Mouse (Mus musculus): Measurements from ENCODE around the gene Oip5. TPM values are rescaled to one million over a fixed set of nuclear protein-coding genes. Genes with fewer than 3 reads are reported as not detected.

Oip5 gene
- polyA plus RNA-seq, 1 experiment, result 10.1 TPM

DNA sequence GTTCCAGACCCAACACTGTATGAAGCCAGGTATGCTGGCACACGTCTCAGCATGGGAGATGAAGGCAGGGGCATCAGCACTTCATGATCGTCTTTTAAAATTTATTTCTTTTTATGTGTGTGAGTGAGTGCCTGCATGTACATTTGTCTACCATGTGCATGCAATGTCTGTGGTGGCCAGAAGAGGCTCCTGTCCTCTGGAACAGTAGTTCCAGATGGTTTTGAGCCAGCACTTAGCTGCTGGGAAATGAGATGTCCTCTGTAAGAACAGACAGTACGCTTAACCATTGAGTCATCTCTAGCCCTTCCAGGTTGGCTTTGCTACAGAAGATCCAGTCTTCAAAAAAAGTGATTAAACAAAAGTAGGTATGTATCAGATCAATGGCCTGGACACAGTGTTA is 27.0 kb downstream of the Oip5 start:
- Histone ChIP-seq H3K4me3 (ENCODE audit: insufficient read depth, low read length) (no peak overlapping the region), H3K4me1 (ENCODE audit: control insufficient read depth, insufficient read depth, low read length) (peaks cover 5% of the 10 kb centered on the region), H3K27ac (ENCODE audit: insufficient read depth, low read depth, low read length) (no peak overlapping the region)
- TF ChIP-seq CTCF (IDR thresholded peaks at IDR 0.05; ENCODE audit: low read depth, low read length), result no peak
- TF ChIP-seq POLR2A (IDR thresholded peaks at IDR 0.05; ENCODE audit: borderline replicate concordance, low read depth, low read length), result no peak

DNA sequence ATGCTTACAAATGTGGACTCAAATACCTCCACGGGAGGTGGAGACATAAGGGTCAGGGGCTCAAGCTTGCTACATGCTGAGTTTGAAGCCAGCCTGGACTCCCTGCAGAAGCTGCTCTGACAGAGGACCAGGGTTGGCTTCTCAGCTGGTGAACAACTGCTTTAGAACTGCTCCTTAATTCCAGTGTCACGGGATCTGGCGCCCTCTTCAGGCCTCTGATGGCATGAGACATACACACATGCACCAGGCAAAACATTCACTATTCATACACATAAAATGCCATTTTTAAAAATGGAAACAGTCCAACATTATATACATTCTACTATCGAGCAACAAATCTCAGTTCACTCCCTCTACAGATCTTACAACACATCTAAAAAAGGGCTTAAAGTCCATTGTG is 30.9 kb downstream of the Oip5 start:
- no peaks in the 10 kb centered on the region for H3K4me1 ChIP-seq (ENCODE audit: control insufficient read depth, insufficient read depth, low read length)
- no peak overlapping the region for H3K4me3 ChIP-seq (ENCODE audit: insufficient read depth, low read length)
- TF ChIP-seq CTCF (IDR thresholded peaks at IDR 0.05; ENCODE audit: low read depth, low read length), result peak; percentile 88
- TF ChIP-seq POLR2A (IDR thresholded peaks at IDR 0.05; ENCODE audit: borderline replicate concordance, low read depth, low read length), result no peak
- no peak overlapping the region for H3K27ac ChIP-seq (ENCODE audit: insufficient read depth, low read depth, low read length)

DNA sequence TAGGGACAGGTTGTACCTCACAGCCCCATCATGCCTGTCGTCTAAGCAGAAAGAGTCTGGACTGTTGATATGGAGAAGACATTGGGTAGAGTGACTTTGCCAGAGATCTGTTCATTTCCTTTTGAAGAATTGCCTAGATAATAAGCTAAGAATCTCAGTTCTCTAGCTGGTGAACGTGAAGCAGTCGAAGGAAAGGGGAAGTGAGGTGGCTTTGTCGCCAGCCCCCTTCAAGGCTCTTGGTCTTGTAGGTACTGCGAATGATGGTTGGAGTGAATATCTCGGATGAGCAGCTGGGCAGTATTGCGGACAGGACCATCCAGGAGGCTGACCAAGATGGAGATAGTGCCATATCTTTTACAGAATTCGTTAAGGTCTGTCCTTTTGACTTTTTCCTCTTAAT is 34.0 kb downstream of the Oip5 start:
- TF ChIP-seq POLR2A (IDR thresholded peaks at IDR 0.05; ENCODE audit: borderline replicate concordance, low read depth, low read length), result no peak
- no peak for TF ChIP-seq CTCF (IDR thresholded peaks at IDR 0.05; ENCODE audit: low read depth, low read length)
- H3K4me3 ChIP-seq (ENCODE audit: insufficient read depth, low read length), result no peak overlapping the region

DNA sequence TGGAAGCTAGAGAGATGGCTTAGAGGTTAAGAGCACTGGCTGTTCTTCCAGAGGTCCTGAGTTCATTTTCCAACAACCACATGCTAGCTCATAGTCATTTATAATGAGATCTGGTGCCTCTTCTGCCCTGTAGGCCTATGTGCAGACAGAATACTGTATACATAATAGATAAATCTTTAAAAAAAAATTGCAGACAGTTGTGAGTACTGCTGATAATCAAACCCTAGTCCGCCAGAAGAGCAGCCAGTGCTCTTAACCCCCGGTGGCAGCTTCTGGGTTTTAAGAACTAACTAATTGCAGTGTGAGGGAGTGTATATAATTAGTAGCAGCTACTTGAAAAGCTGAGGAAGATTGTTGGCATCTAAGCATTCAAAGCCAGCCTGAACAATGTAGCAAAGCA is 34.8 kb downstream of the Oip5 start:
- H3K4me3 ChIP-seq (ENCODE audit: insufficient read depth, low read length), result no peak overlapping the region
- H3K27ac ChIP-seq (ENCODE audit: insufficient read depth, low read depth, low read length), result no peak overlapping the region
- TF ChIP-seq POLR2A (IDR thresholded peaks at IDR 0.05; ENCODE audit: borderline replicate concordance, low read depth, low read length), result no peak
- H3K4me1 ChIP-seq (ENCODE audit: control insufficient read depth, insufficient read depth, low read length), result no peaks in the 10 kb centered on the region

More for the DNA sequence above, 34.0 kb downstream of the Oip5 start:
- no peak overlapping the region for H3K27ac ChIP-seq (ENCODE audit: insufficient read depth, low read depth, low read length)
- H3K4me1 ChIP-seq (ENCODE audit: control insufficient read depth, insufficient read depth, low read length), result no peaks in the 10 kb centered on the region

DNA sequence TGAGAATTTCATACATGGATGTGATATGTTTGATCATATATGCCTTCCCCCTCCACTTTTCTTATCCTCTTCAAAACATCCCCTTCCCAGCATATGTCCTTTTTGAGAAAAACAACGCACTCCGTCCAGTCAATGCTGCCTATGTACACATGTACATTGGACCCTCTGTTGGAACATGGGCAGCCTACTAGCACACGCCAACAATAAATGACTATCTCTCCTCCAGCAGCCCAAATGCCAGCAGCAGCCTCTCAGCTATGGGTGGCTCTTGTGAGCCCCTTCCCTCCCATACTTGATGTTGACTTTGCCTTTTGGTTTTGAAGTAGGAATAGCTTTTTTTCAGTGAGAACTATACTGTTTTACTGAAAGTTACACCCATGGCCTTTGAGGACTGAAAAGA is 36.7 kb downstream of the Oip5 start:
- Histone ChIP-seq H3K27ac (ENCODE audit: insufficient read depth, low read depth, low read length) (no peak overlapping the region), H3K4me1 (ENCODE audit: control insufficient read depth, insufficient read depth, low read length) (no peaks in the 10 kb centered on the region), H3K4me3 (ENCODE audit: insufficient read depth, low read length) (no peak overlapping the region)
- TF ChIP-seq CTCF (IDR thresholded peaks at IDR 0.05; ENCODE audit: low read depth, low read length), result no peak
- no peak for TF ChIP-seq POLR2A (IDR thresholded peaks at IDR 0.05; ENCODE audit: borderline replicate concordance, low read depth, low read length)

DNA sequence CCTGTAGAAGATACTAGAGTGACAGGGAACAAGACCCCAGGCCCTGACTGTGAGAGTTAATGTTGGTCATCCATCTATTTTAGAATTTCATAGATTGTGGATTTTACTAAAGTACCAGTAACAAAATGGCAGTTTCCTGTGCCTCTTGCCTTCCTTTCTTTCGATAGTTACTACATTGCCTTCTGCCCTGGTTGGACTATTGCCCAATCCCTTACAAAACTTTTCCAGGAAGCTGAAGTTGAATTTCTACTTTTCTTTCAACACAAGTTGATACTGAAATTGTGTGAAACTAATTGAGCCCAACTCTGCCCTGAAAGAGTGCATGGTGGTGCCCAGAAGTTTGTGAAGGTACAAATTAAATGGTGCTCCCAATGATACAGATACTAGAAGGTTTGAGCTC is 45.8 kb downstream of the Oip5 start:
- TF ChIP-seq POLR2A (IDR thresholded peaks at IDR 0.05; ENCODE audit: borderline replicate concordance, low read depth, low read length) (no peak), CTCF (IDR thresholded peaks at IDR 0.05; ENCODE audit: low read depth, low read length) (no peak)
- Histone ChIP-seq H3K27ac (ENCODE audit: insufficient read depth, low read depth, low read length) (no peak overlapping the region), H3K4me3 (ENCODE audit: insufficient read depth, low read length) (no peak overlapping the region), H3K4me1 (ENCODE audit: control insufficient read depth, insufficient read depth, low read length) (peaks cover 8% of the 10 kb centered on the region)

DNA sequence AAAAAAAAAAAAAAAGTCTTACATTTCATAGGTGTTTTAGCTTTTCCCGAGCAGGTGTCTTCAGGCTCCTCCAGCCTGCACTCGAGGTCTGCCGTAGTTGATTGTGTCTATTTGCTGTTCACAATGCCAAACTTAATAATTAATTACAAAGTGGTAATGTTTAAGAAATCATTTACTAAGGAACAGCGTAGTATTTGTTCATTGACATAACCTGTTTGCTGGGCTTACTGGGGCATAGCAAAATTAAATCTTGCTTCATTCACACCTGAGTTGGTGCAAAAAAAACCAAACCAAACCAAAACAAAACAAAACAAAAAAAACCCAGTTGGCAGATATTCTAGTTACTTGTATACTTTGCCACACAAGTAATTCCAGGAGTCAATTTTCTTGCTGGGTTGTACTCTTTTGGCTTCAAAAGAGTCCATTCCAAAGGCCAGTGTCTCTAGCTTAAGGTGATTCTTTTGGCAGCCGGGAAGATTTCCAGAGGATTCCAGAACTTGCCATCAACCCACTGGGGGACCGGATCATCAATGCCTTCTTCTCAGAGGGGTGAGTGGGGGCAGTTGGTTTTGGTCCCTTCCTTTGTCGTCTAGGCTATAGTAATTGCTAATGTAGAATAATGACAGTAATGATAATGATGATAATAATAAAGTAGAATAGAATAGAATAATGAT is 52.0 kb downstream of the Oip5 start:
- H3K27ac ChIP-seq (ENCODE audit: insufficient read depth, low read depth, low read length), result no peak overlapping the region
- H3K4me1 ChIP-seq (ENCODE audit: control insufficient read depth, insufficient read depth, low read length), result 0 out of 2 replicates have a peak, but pooled peaks cover 2% of the 10 kb centered on the region
- H3K4me3 ChIP-seq (ENCODE audit: insufficient read depth, low read length), result no peak overlapping the region
- no peak for TF ChIP-seq POLR2A (IDR thresholded peaks at IDR 0.05; ENCODE audit: borderline replicate concordance, low read depth, low read length)
- no peak for TF ChIP-seq CTCF (IDR thresholded peaks at IDR 0.05; ENCODE audit: low read depth, low read length)

DNA sequence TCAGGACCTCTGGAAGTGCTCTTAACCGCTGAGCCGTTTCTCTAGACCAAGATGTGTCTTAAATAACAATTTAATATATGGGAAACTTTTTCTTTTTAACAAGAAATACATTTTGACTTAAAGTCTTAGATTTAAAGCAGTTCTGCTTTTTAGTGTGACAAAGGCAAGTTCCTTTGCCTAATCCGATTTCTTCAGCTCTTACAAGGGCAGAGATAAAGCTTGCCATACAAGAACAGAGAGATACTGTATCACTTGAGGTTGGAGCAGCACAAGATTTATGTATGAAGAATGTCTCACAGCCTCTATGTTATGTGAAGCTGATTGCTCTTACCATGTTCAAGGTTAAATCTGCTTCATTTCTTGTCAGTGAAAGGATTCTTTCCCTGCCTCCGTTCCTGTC is 53.0 kb downstream of the Oip5 start:
- TF ChIP-seq POLR2A (IDR thresholded peaks at IDR 0.05; ENCODE audit: borderline replicate concordance, low read depth, low read length) (no peak), CTCF (IDR thresholded peaks at IDR 0.05; ENCODE audit: low read depth, low read length) (no peak)

DNA sequence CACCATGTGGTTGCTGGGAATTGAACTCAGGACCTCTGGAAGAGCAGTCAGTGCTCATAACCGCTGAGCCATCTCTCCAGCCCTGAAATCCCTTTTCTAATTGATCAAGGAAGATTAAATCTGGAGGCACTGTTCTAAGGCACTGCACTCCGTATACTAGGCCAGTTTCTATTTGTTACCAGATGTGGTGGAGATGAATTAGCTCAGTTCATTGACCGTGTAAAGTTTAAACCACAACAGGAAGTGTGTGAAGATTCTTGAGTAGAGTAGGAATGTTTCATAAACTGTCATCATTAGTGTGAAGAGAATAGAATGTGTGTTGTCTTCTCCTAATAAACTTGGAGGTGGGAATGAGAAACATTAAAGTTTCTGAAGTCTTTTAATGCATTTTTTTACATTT is 56.5 kb downstream of the Oip5 start:
- H3K4me3 ChIP-seq (ENCODE audit: insufficient read depth, low read length), result no peak overlapping the region
- TF ChIP-seq POLR2A (IDR thresholded peaks at IDR 0.05; ENCODE audit: borderline replicate concordance, low read depth, low read length) (no peak), CTCF (IDR thresholded peaks at IDR 0.05; ENCODE audit: low read depth, low read length) (no peak)

More for the DNA sequence above, 53.0 kb downstream of the Oip5 start:
- Histone ChIP-seq H3K4me3 (ENCODE audit: insufficient read depth, low read length) (no peak overlapping the region), H3K27ac (ENCODE audit: insufficient read depth, low read depth, low read length) (no peak overlapping the region), H3K4me1 (ENCODE audit: control insufficient read depth, insufficient read depth, low read length) (0 out of 2 replicates have a peak, but pooled peaks cover 2% of the 10 kb centered on the region)

More for the DNA sequence above, 56.5 kb downstream of the Oip5 start:
- H3K27ac ChIP-seq (ENCODE audit: insufficient read depth, low read depth, low read length), result no peak overlapping the region
- peaks cover 10% of the 10 kb centered on the region for H3K4me1 ChIP-seq (ENCODE audit: control insufficient read depth, insufficient read depth, low read length)

Other genes with a start within 250 kb of the Oip5 start
- gene Ino80, start 140.8 kb downstream of the Oip5 start, polyA plus RNA-seq (2012; ENCODE audit: insufficient read depth, insufficient read length, missing spikeins), result 11.5 and 12.9 TPM in 2 replicates
- 0.80 and 1.0 TPM in 2 replicates for gene Exd1, start 70.8 kb downstream of the Oip5 start, polyA plus RNA-seq (2012; ENCODE audit: insufficient read depth, insufficient read length, missing spikeins)
- gene Chp1, start 70.8 kb downstream of the Oip5 start, polyA plus RNA-seq (2012; ENCODE audit: insufficient read depth, insufficient read length, missing spikeins), result 84.2 and 90.0 TPM in 2 replicates
- 45.1 and 50.3 TPM in 2 replicates for gene Nusap1, start 171 bp downstream of the Oip5 start, polyA plus RNA-seq (2012; ENCODE audit: insufficient read depth, insufficient read length, missing spikeins)
- gene Ndufaf1, start 44.4 kb upstream of the Oip5 start, polyA plus RNA-seq (2012; ENCODE audit: insufficient read depth, insufficient read length, missing spikeins), result 12.3 and 15.4 TPM in 2 replicates
- 22.2 and 30.7 TPM in 2 replicates for gene Rtf1, start 56.6 kb upstream of the Oip5 start, polyA plus RNA-seq (2012; ENCODE audit: insufficient read depth, insufficient read length, missing spikeins)
- 0.31 TPM in 1 of 2 replicates, not detected in the other for gene Itpka, start 123.9 kb upstream of the Oip5 start, polyA plus RNA-seq (2012; ENCODE audit: insufficient read depth, insufficient read length, missing spikeins)
- not detected in 2 replicates for gene Ltk, start 142.0 kb upstream of the Oip5 start, polyA plus RNA-seq (2012; ENCODE audit: insufficient read depth, insufficient read length, missing spikeins)
- gene Rpap1, start 169.1 kb upstream of the Oip5 start, polyA plus RNA-seq (2012; ENCODE audit: insufficient read depth, insufficient read length, missing spikeins), result 9.7 and 10.6 TPM in 2 replicates
- gene Tyro3, start 179.3 kb upstream of the Oip5 start, polyA plus RNA-seq (2012; ENCODE audit: insufficient read depth, insufficient read length, missing spikeins), result not detected in 2 replicates

Measured in bone marrow macrophage, adult 2 months (primary cell).